Mouse (Mus musculus): ENCODE data around the gene Hltf.

- TF ChIP-seq CTCF (IDR thresholded peaks at IDR 0.05; ENCODE audit: low read depth) (no peak), EP300 (IDR thresholded peaks at IDR 0.05; ENCODE audit: low read depth) (no peak)
These were observed 23.6 kb upstream of the Hltf start for GRCm38 (mm10) chr3:20033761-20034718.
